Mouse (Mus musculus) cerebellum, adult 9-10 months (tissue): ENCODE data around the gene Ankrd66.
"Not testable (repeated sequence)": the region's sequence is repeated elsewhere in the genome, so short reads cannot be mapped to it uniquely, and the experiment has no call there.

Experiments used
- DNase-seq: peaks from one replicate; pipeline ENCODE4 v3.0.0; 2022

The Ankrd66 gene

DNA sequence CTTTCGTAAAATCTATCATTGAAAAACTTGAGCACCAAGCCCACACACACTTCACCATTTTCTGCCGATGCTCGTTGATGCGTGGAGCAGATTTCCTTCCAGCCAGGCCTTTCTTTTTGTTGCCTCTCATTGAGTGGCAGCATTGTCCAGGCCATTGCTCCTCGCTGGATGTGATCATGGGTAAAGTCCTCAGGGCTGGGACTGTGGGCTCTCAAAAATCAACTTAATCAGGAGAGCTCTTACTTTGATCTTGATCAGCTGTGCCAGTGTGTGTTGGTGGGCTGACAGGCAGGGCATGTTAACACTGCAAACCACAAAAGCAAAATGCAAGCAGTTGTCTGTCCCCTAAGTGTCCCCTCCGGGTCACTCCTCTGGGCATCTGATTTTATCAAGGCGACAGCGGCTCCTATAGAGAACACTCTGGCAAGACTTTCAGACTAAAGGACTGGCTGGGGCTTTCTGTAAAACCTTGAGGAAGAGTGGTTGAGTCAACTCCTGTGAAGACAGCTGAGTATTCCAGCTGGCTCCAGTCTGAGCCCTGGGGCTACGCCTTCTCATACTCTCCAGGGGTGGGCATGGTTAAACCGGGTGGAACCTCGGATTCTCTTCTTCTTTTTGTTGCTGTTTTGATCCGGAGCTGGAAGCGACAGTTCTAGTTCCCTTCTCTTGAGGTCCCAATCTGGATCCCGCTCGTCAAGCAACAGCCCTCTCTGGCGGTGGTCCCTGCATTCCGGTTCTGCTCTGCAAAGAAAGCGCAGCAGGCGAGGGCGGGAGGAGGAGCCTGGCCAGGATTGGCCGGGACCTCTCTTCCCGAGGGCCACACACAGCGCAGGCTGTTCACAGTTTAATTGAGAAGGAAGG, 8.8 kb downstream of the Ankrd66 start:
- peak; percentile 15 for DNase-seq

DNA sequence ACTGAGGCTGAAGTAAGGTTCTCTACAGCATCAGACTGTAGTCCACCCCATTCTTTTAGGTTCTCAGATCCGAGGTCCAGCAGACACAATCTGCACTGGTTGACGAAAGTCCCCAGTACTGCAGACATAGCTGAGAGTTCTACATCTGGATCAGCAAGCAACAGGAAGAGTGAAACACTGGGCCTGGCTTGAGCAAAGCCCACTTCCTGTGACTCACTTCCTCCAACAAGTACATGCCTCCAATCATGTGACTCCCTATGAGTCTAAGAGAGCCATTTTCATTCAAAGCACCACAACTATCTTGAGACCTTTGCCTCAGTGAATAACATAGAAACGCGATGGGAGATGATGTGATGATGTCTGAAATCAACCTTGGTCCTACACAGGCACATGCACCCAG, 12.2 kb downstream of the Ankrd66 start:
- no peak for DNase-seq

DNA sequence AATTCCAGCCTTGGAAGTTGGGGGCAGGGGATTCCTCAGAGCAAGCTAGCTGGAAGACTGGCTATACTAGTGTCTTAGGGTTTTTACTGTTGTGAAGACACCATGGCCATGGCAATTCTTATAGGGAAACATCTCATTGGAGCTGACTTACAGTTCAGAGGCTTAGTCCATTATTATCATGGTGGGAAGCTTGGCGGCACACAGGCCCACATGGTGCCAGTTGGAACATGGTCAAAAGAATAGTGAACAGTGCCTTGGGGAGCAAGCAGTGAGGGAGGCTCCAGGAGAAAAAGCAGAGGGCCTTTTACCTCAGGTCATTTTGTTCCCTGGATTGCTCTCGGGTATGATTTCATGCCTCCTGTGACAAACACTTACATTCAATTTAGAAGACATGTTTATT, 12.9 kb downstream of the Ankrd66 start:
- DNase-seq, result peak; percentile 7

DNA sequence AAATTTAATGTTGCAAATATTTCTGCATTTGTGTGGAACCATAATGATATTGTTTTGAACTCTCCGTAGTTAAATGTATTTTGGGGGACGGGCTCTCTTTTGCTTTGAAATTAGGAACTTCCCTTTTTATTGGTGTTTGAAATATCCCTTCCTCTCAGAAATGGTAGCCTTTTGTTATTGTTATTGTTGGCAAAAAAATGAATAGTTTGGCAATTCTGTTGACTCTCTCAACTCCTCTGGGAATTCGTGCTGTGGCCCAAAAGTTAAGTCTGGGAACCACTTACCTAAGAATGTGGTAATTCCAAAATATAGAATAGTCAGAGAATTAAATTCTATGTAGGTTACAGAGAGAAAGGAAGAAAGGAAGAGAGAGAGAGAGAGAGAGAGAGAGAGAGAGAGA, 23.3 kb downstream of the Ankrd66 start:
- DNase-seq, result no peak

DNA sequence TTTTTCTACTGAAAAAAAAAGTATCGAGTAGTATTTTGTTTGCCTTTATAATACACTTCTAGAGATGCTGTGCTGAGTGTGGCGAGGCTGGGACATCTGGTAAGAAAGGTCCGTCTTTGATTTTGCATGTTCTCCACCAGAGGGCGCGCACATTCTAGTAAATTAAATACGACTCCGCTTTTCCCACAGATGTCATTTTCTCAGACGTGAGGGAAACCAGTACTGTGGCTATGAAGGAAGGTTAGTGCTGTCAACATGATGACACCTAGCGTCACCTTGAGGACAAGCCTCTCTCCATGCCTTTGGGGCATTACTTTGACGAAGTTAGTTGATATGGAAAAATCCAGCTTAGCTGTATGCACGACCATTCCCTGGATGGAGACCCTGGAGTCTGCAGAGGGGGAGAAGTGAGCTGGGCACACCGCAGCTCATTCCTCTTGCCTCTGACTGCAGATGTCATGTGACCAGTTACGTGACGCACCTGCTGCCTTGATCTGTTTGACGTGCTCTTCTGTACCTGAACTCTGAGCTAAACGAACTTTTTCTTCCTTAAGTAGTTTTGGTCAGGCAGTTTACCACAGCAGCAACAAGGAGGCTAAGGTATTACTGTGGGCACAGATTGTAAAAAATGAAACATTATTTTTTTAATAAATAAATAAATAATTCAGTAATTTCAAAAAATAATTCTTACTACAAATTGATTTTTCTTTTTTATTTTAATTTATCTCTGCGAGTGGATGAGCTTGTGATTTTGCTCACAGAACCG, 24.6 kb downstream of the Ankrd66 start:
- peak; percentile 33 for DNase-seq

DNA sequence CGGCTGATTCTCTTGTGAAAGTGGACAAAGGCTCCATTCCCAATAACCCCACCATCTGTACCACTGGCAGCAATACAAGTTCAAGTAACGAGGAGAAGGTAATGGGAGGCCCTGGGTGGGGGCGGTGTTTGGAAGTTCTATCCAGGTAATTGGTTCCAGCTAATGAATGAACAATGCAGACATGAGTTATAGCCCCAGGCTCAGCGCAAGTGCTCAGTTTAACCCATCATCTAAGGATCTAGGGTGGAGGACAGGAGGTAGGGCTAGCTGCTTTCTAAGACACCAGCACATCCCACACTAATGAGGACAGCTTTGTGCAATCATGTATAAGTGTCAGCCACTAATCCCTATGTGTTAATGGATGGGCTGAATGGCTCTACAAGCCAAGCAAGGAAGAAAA, 32.7 kb downstream of the Ankrd66 start:
- no peak for DNase-seq

DNA sequence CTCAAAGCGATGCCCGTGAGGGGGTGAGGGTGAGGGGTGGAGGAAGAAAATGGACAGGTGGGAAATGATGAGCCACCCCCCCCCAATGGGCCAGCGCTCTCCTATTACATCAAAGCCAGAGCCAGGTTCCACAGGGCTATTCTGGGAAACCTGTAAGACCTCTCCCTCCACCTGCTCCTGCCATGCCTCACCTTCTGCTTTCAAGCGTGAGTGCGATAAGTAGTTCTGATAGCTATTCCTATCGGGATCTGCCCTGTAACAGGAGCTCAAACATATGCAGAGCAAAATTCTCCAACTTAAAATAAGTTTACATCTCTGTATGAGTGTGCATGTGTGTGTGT, 38.9 kb downstream of the Ankrd66 start:
- DNase-seq, result no peak

DNA sequence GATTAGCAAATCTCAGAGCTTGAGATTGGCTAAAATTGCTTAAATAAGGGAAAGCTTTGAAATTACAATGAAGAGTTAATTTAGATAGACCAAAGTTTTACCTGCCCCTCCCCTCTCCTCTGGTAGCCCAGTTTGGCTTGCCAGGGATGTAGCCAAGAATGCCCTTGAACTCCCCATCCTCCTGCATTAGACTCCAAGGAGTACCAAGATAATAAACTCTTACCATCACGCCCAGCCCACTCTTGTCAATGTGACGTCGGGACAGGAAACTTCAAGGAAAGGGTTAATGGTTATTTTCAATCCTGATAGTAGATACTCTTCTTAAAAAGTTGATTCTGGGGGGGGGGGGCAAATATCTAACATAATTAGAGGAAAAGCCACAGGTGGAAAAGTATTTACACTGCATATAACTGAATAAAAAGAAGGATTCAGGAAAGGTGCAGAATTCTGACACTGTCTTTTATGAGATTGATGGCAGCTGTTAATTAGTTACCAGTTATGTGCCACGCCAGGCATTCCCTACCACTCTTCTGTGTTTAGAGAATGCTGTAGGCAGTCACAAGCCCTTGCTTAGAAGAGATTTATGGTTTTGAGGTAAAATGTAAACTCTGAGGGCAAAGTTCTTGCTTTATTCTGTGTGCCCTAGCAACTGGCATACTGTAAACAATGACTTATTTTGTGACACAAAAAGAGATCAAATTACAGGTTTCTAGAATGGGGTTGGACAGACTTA, 39.4 kb downstream of the Ankrd66 start:
- no peak for DNase-seq

DNA sequence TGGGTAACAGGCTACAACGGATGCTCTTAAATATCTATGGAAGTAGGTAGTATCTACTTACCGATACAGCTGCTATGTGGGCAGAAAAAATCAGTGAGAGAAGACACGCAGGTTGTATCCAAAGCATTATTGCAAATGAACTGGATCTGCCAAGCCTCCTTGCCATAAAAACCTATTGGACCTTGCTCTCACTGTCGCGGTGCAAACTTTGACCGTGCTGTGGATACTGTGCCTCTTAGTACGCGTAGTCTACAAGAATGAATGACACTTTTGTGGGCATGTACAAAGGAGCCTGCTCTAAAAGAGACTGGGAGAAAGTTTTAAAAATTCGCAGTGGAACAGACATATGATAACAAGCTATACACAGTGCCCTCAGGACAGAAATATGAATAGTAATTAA, 40.8 kb downstream of the Ankrd66 start, which contains the start of gene Mep1a:
Gene Mep1a, minus strand, starts transcription at position 221 of the 400 bp plus-strand sequence.
- DNase-seq, result no peak

DNA sequence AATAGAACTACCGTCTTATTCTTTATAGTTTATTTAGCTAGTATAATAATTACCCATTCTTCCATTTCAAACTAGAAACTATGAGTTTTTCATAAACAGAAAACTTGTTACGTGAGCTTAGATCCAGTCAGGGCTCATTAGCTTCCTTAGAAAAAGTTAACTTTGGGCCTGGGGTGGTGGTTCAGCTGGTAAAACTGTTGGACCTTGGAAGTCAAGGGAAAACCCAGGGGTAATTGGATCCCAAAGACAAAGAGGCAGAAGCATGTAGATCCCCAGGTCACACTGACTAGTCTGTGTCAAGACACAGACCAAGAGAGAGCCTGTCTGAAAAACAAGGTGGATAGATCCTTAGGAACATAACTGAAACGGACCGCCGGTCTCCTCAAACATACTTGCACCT, 41.8 kb downstream of the Ankrd66 start:
- DNase-seq, result no peak

DNA sequence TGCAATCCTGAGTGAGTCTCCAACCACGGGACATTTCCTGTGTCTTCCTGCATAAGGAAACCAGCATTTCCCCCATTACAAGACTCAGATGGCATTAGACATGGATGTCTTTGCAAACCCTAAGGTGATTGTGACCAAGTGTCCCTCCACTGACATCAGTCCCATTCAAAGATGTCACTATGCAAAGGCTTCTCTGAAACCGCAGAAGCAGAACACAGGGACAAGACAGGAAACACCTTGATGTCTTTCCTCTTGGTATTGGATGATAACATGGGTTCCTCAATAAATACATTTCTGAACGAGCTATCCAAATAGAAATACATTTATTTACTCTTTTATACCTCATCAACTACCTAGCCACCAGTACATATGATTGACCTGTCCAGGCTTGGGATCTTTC, 42.2 kb downstream of the Ankrd66 start:
- DNase-seq, result no peak

DNA sequence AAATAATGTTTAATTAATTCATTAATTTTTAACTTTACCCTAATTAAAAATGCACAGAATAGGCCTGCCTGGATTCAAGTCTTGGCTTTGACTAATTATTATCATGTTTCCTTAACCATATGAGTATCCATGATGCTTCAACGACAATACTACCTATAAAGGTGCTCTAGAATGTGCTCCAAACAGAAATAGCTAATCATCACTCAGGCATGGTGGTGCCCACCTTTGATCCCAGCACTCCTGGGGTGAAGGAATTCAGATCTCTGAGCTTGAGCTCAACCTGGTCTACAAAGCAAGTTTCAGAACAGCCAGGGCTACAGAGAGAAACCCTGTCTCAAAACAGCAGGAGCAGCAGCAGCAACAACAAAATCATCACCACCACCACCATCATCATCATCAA, 42.9 kb downstream of the Ankrd66 start:
- no peak for DNase-seq

DNA sequence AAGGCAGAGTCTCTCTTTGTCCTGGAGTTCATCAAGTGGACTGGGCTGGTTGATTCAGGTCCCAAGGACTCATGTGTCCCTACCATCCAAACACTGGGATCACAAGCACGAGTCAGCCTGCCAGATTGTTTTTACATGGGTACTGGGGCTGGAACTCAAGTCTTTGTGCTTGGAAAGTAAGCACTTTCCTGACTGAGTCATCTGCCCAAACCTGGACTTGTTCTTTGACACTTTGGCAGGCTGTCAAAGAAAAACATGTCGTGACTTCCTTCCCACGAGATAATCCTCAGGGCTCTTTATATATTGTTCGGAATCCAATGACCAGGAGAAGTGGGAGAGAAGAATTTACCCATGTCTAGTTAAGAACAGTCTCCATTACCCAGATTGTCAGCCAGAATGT, 45.9 kb downstream of the Ankrd66 start:
- DNase-seq, result no peak

DNA sequence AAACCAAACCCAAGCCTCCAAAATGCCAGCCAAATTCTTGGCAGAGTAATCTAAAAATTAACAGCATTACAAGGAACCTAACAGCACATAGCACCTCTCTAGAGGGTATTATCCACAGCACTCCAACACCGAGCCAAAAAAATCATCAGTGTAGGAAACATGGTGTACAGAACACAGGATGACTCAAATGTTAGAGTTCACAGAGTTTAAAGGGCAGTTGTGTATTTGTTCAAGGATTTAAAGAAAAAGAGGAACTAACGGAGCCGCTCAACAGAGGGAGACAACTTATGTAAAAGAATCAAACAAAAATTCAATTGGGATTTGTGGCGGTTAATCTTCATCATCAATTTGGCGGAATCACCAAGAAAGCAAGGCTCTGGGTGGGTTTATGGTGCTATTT, 47.9 kb downstream of the Ankrd66 start:
- DNase-seq, result no peak

DNA sequence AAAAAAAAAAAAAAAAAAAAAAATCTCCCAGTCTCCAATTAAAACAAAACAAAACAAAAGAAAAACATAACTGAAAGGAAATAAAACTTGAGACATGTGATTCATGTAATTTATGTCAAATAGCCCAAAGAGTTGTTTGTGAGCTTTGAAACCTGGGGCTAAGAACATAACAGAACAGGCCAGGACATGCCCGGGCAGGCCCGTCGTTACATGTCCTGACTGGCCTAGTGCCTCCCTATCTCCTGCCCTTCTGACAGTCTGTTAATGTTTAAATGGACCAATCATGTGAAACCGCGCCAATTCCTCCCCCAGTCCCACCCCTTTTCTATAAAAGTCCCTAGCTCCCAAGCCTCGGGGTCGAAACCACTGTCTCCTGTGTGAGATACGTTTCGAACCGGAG, 53.1 kb downstream of the Ankrd66 start:
- DNase-seq, result not testable (repeated sequence)

DNA sequence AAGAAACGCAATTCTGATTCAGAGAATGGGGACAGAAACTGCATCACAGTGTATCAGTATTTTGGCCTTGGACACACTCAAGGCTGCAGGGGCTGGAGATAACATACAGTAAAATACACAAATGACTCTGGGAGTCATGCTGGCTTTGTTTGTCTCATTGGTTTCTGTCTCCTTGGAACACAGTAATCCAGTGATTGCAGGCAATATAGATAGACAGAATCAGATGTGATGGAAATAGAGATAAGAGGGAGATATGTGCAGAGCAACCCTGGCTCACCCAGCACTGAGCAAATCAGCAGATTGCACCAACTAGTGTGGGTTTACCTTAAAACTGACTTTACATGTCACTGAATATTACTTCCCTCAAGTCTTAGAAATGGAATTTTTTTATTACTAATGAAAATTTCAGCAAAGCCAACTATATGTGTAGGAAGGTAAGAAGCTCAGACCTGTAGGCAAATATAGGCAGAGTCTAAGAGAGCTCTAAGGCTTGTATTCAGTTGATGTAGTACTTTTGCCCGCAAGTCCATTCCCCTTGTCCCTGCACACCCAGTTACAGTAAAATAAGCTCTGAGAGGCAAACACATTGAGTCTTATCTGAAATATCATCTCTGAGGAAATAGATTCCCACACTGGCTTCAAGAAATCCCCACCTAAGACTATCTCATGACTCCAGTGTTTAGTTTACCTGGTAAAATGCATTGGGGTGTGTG, 54.8 kb downstream of the Ankrd66 start:
- DNase-seq, result no peak

DNA sequence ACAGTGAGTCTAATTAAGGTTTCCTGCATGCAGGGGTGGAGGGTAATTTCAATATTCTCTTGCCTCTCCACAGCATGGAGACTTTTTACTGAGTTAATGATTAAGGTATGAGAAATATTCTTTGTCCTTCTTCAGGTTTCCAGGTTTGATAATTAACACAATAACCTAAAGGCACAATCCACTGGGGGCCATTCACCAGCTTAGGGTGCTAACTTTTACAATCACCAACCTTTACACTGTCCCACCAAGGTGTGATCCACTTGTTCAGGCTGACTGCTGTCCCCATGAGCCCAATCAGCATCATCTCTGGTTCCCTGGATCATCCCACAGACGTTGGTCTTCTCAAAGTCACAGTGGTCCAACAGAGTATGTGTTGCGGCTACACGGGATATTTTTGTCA, 57.5 kb downstream of the Ankrd66 start:
- DNase-seq, result no peak
